Mouse (Mus musculus) erythroblast, embryonic 14.5 days (primary cell): Measurements from ENCODE around the gene Pold2. TPM values are rescaled to one million over a fixed set of nuclear protein-coding genes. Genes with fewer than 3 reads are reported as not detected.
A peak's percentile ranks its signal among the peaks of the same experiment; 100 is the strongest.

Source experiments
- H3K27me3 ChIP-seq: 2 replicates; pipeline ENCODE4 v1.6.1; 2012; ENCODE audit warnings: inconsistent platforms; ENCODE audit not compliant: control insufficient read depth
- H3K36me3 ChIP-seq: 2 replicates; pipeline ENCODE4 v1.6.1; 2012; ENCODE audit warnings: mild to moderate bottlenecking, inconsistent platforms; ENCODE audit not compliant: control insufficient read depth
- H3K4me1 ChIP-seq: 2 replicates; pipeline ENCODE4 v1.6.1; 2012; ENCODE audit warnings: inconsistent platforms; ENCODE audit not compliant: control insufficient read depth
- H3K4me3 ChIP-seq: replicated peaks from 2 replicates; pipeline ENCODE3; 2012; ENCODE audit warnings: moderate library complexity, mild to moderate bottlenecking, inconsistent platforms
- H3K9me3 ChIP-seq: 2 replicates; pipeline ENCODE4 v1.6.1; 2012; ENCODE audit warnings: low read length, inconsistent platforms, mixed read lengths; ENCODE audit not compliant: control insufficient read depth
- GATA1 ChIP-seq: IDR thresholded peaks from 2 replicates; pipeline ENCODE4 v1.6.1; 2012; ENCODE audit warnings: low read length, inconsistent platforms, mixed read lengths
- TAL1 ChIP-seq: IDR thresholded peaks from 3 replicates; pipeline ENCODE4 v1.6.1; 2012; ENCODE audit warnings: low read length, inconsistent platforms, mixed read lengths
- polyA plus RNA-seq: library from polyadenylated mRNA; stranded (reverse); fragments of >175 nt; gene quantifications from 2 replicates; pipeline ENCODE4 v1.2.3, GENCODE M21; 2012

The Pold2 gene
- polyA plus RNA-seq = 23.0 and 25.9 TPM in 2 replicates

GRCm38 (mm10) chr11:5877921-5878526 lies at the start of gene Pold2:
Pold2 (minus strand) TSS chr11:5878292.
- Histone ChIP-seq H3K4me1 (peaks cover 42% of the 10 kb centered on the region), H3K27me3 (no peaks in the 10 kb centered on the region), H3K9me3 (no peaks in the 10 kb centered on the region), H3K36me3 (peaks cover 39% of the 10 kb centered on the region), H3K4me3 (peak within 1 kb of the TSS; percentile 92)
- TF ChIP-seq GATA1 = no peak
- TF ChIP-seq TAL1 = no peak

DNA sequence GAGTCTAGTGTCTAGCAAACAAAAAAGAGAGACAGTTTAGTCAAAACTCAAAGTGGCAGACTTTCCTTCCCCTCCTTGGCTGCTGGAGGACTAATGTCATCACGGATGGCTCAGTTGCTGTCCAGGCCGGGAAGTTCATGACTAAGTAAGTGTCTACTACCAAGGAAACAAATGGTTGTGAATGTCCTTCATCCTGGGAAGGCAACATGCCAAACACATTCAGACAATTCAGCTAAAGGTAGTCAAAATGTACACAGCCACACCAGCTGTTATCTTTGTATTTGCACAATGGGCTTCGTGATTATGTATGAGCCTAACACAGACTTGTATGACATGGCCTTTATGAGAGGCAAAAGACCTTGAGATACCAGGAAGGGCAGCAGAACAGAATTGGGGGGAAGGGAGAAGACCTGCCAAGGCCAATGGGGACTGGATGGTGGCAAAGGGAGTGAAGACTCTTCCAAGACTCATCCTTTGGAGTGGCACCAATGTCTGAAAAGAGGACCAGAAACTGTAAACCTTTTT lies 48.7 kb upstream of the Pold2 start:
- H3K4me1 ChIP-seq = peaks cover 3% of the 10 kb centered on the region
- no peaks in the 10 kb centered on the region for H3K27me3 ChIP-seq
- TF ChIP-seq TAL1 (no peak), GATA1 (no peak)
- no peak overlapping the region for H3K4me3 ChIP-seq
- H3K9me3 ChIP-seq = peaks cover 5% of the 10 kb centered on the region; the same call in 1 of the 2 replicates
- H3K36me3 ChIP-seq = no peaks in the 10 kb centered on the region

GRCm38 (mm10) chr11:5924699-5925098 lies 46.6 kb upstream of the Pold2 start:
- Histone ChIP-seq H3K27me3 (no peaks in the 10 kb centered on the region), H3K4me1 (peaks cover 5% of the 10 kb centered on the region), H3K4me3 (no peak overlapping the region), H3K36me3 (no peaks in the 10 kb centered on the region), H3K9me3 (no peaks in the 10 kb centered on the region)
- no peak for TF ChIP-seq TAL1
- no peak for TF ChIP-seq GATA1

DNA sequence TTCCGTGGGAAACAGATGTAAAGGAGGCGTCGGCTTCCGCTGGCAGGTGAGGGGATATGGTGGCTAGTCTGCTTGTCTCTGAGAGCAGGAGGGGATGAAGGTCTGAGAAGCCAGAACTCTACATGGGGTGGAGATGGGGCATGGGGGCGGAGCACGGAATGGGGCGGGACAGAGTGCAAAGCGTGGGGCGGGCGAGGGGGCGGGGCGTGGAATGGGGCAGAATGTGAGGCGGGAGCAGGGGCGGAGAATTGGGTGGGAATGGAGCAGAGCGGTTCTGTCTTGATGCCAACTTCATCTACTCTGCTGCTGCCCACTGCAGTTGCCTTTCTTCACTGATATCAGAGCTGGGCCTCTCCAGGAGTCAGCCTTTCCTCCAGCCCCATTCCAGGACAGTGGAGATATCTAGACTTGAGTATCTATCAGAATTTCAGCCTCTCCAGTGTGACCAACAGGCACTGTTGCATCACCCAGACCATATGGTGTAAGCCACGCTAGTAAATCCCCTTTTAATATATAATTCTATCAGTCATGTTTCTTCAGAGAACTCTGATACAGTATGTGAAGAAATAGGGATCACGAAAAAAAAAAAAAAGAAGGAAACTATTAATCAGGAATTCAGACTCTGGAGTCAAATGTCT lies 42.4 kb upstream of the Pold2 start:
- no peak for TF ChIP-seq GATA1
- no peak for TF ChIP-seq TAL1
- no peaks in the 10 kb centered on the region for H3K27me3 ChIP-seq
- H3K4me1 ChIP-seq = peaks cover 5% of the 10 kb centered on the region

GRCm38 (mm10) chr11:5919606-5920005 lies 41.5 kb upstream of the Pold2 start:
- no peaks in the 10 kb centered on the region for H3K9me3 ChIP-seq
- no peaks in the 10 kb centered on the region for H3K27me3 ChIP-seq
- no peak for TF ChIP-seq GATA1
- no peak for TF ChIP-seq TAL1
- no peaks in the 10 kb centered on the region for H3K36me3 ChIP-seq
- no peak overlapping the region for H3K4me3 ChIP-seq
- peaks cover 5% of the 10 kb centered on the region for H3K4me1 ChIP-seq

More for the DNA sequence above, 42.4 kb upstream of the Pold2 start:
- no peak overlapping the region for H3K4me3 ChIP-seq
- no peaks in the 10 kb centered on the region for H3K36me3 ChIP-seq
- no peaks in the 10 kb centered on the region for H3K9me3 ChIP-seq

DNA sequence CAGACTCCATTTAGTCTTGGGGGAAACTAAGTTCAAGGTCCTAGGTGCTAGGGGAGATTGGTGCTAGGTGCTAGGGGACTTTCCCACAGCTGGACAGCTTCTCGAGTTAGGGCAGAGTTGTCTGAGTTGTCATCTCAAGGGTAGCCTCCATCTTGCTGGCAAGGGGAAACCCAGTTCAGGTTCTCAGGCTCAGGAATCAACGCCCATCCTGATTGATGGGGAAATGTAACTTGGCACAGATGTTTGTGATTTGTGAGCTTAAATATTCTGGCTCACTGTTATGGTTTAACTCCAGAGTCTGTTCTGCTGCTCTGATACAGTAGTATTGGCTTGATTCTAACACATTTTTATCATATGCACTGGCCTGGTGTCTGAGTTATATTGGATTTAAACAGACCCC lies 40.0 kb upstream of the Pold2 start:
- Histone ChIP-seq H3K36me3 (no peaks in the 10 kb centered on the region), H3K4me1 (peaks cover 5% of the 10 kb centered on the region), H3K4me3 (no peak overlapping the region), H3K9me3 (no peaks in the 10 kb centered on the region), H3K27me3 (no peaks in the 10 kb centered on the region)
- TF ChIP-seq GATA1 (no peak), TAL1 (no peak)

DNA sequence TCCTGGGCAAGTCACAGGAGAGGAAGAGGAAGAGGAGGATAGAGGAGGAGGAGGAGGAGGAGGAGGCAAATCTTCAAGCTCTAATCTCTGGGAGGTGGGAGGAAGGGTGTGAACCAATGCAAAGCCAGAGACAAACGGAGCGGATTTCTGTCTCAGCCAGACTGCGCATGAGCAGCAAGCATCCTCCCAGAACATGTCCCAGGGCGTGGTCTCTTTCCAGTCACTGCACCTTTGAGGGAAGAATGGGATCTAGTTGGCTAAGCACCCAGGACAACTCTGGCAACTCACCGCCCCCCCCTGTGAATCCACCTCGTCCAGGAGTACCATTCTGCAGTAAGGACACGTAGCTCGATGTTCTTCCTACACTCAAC lies 38.1 kb upstream of the Pold2 start:
- no peaks in the 10 kb centered on the region for H3K27me3 ChIP-seq
- TF ChIP-seq TAL1 (no peak), GATA1 (no peak)
- no peaks in the 10 kb centered on the region for H3K9me3 ChIP-seq
- H3K4me1 ChIP-seq = peaks cover 5% of the 10 kb centered on the region
- H3K4me3 ChIP-seq = no peak overlapping the region
- H3K36me3 ChIP-seq = no peaks in the 10 kb centered on the region

DNA sequence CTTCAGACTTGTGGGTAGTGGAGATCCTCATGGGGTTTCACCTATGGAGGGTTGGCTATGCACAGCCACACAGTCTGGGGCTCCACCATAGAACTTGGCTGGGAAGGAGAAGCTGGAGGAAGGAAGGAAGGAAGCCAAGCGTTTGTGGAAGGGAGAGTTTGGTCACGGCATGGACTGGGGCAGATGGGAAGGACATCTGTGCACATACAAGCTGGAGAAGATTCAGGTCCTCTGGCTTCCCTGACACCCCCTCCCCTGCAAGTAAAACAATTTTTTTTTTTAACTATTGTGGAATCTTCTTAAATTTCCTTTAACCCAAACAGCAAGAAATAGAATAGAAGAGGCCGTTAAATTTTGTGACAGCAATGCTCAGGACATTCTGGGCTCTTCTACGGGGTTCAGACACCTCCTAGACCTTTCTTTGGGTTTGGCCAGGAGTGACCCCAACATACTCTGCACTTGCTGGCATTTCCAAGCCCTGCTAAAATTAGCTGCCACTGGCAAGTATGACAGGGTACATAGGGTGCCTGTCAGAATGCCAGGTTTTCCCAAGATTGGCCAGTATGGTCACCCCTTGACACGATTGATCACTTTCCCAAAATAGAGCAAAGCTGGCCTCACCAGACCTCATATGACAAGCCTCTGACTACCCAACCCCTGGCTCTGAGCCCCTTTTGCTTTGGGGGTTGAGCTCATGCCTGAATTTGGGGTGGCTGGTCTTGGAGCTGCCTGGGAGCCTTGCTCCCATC lies 37.5 kb upstream of the Pold2 start:
- H3K4me1 ChIP-seq = peaks cover 5% of the 10 kb centered on the region
- no peaks in the 10 kb centered on the region for H3K36me3 ChIP-seq

GRCm38 (mm10) chr11:5914940-5915339 lies 36.8 kb upstream of the Pold2 start:
- Histone ChIP-seq H3K27me3 (no peaks in the 10 kb centered on the region), H3K4me3 (no peak overlapping the region), H3K36me3 (no peaks in the 10 kb centered on the region), H3K4me1 (no peaks in the 10 kb centered on the region), H3K9me3 (no peaks in the 10 kb centered on the region)
- TF ChIP-seq TAL1 (no peak), GATA1 (no peak)

More for the DNA sequence above, 37.5 kb upstream of the Pold2 start:
- Histone ChIP-seq H3K4me3 (no peak overlapping the region), H3K9me3 (no peaks in the 10 kb centered on the region), H3K27me3 (no peaks in the 10 kb centered on the region)
- TF ChIP-seq GATA1 = no peak
- no peak for TF ChIP-seq TAL1
